Mouse (Mus musculus) c-Kit-positive CD71-negative TER-119-negative erythroid progenitor cells, embryonic 14.5 days (primary cell): Measurements from ENCODE around the gene Gga2.

ENCODE experiments used
- DNase-seq: peaks from one replicate; pipeline ENCODE4 v3.0.0-alpha.2; 2013; ENCODE audit warnings: low read depth

Gga2 gene

DNA sequence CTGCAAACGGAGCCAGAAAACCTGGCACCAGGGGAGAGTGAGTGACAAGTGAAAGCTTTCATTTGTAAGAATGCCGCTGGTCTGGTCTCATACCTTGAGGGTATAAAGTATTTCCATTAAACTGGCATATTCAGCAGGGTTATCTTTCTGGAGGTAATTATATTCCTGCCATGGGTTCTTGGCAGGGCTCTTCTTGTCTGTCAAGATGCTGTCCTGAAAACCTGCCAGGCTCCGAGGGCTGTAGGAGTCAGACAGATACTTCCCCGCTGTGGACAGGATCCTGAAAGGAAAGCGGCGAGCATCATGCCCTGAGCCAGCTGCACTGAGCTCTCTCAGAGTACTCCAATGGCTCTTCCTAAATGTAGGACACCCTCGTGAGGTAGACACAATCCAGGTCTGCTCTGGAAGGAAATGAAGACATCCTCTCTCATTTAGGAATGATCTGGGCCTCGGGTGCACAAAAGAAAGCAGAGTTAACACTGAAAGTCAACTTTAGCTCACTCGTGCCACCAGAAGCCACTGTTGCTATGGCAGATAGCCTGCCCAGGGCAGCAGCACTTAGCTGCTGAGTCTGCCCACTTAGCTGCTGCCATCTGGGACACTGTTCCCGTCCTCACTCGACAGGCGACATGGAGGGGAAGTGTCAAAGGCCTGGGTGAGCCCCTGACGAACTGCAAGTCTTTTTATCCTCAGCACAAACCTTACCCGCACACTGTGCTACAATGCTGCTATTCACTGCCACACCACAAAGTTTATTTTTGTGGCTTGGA lies 84.0 kb downstream of the Gga2 start:
- no peak for DNase-seq
